Mouse (Mus musculus): ENCODE measurements around the gene Stpg4.
A peak's percentile ranks its signal among the peaks of the same experiment; 100 is the strongest.

Gene Stpg4

GRCm38 (mm10) chr17:87427511-87427910, at the start of gene Stpg4:
Stpg4 (minus strand) TSS chr17:87427741.
- no peak for DNase-seq (ENCODE audit: low spot score)

GRCm38 (mm10) chr17:87475356-87475755, 47.8 kb upstream of the Stpg4 start:
- DNase-seq (ENCODE audit: low spot score): no peak

- no peak for DNase-seq (ENCODE audit: low spot score)
Measured at GRCm38 (mm10) chr17:87474501-87474795, 46.9 kb upstream of the Stpg4 start.

- peak; percentile 61 for DNase-seq (ENCODE audit: low spot score)
Measured at GRCm38 (mm10) chr17:87473736-87474500, 46.4 kb upstream of the Stpg4 start.

GRCm38 (mm10) chr17:87473441-87473735, 45.8 kb upstream of the Stpg4 start:
- no peak for DNase-seq (ENCODE audit: low spot score)

GRCm38 (mm10) chr17:87472879-87473278, 45.3 kb upstream of the Stpg4 start:
- no peak for DNase-seq (ENCODE audit: low spot score)

- DNase-seq (ENCODE audit: low spot score): no peak
Measured at GRCm38 (mm10) chr17:87471661-87472060, 44.1 kb upstream of the Stpg4 start.

GRCm38 (mm10) chr17:87470797-87471196, 43.3 kb upstream of the Stpg4 start:
- no peak for DNase-seq (ENCODE audit: low spot score)

GRCm38 (mm10) chr17:87470282-87470681, 42.7 kb upstream of the Stpg4 start:
- DNase-seq (ENCODE audit: low spot score): no peak

GRCm38 (mm10) chr17:87469428-87469827, 41.9 kb upstream of the Stpg4 start:
- no peak for DNase-seq (ENCODE audit: low spot score)

- no peak for DNase-seq (ENCODE audit: low spot score)
Measured at GRCm38 (mm10) chr17:87468616-87469015, 41.1 kb upstream of the Stpg4 start.

GRCm38 (mm10) chr17:87461499-87461896, 34.0 kb upstream of the Stpg4 start:
- DNase-seq (ENCODE audit: low spot score): no peak

- no peak for DNase-seq (ENCODE audit: low spot score)
Measured at GRCm38 (mm10) chr17:87460669-87461498, 33.3 kb upstream of the Stpg4 start.

- peak; percentile 72 for DNase-seq (ENCODE audit: low spot score)
Measured at GRCm38 (mm10) chr17:87459750-87460668, 32.5 kb upstream of the Stpg4 start.

- DNase-seq (ENCODE audit: low spot score): no peak
Measured at GRCm38 (mm10) chr17:87458911-87459749, 31.6 kb upstream of the Stpg4 start.

GRCm38 (mm10) chr17:87457961-87458360, 30.4 kb upstream of the Stpg4 start:
- no peak for DNase-seq (ENCODE audit: low spot score)

- no peak for DNase-seq (ENCODE audit: low spot score)
Measured at GRCm38 (mm10) chr17:87454121-87454520, 26.6 kb upstream of the Stpg4 start.

GRCm38 (mm10) chr17:87453336-87453735, 25.8 kb upstream of the Stpg4 start:
- no peak for DNase-seq (ENCODE audit: low spot score)

GRCm38 (mm10) chr17:87448881-87449280, 21.3 kb upstream of the Stpg4 start:
- no peak for DNase-seq (ENCODE audit: low spot score)

- DNase-seq (ENCODE audit: low spot score): no peak
Measured at GRCm38 (mm10) chr17:87448339-87448738, 20.8 kb upstream of the Stpg4 start.

- DNase-seq (ENCODE audit: low spot score): no peak
Measured at GRCm38 (mm10) chr17:87447612-87448200, 20.2 kb upstream of the Stpg4 start.

Data from layer of hippocampus, adult 11-12 months (tissue).